Mouse (Mus musculus) CD4-positive, CD25-positive, alpha-beta regulatory T cell, adult 4 months (primary cell): ENCODE data around the gene Gm26602. TPM values are rescaled to one million over a fixed set of nuclear protein-coding genes. Genes with fewer than 3 reads are reported as not detected.
A peak's percentile ranks its signal among the peaks of the same experiment; 100 is the strongest.

ENCODE experiments used
- ATAC-seq: one replicate; pipeline ENCODE4 v1.8.0; 2017
- polyA plus RNA-seq, 2 experiments: library from polyadenylated mRNA; unstranded; fragments of 100-300 nt; shearing (Covaris generic); gene quantifications; one replicate each; pipeline ENCODE4 v1.2.1; 2017

The Gm26602 gene
- polyA plus RNA-seq, 2 experiments from 2014 or later: not detected

- ATAC-seq: no peak
Measured at GRCm38 (mm10) chr10:79886054-79886453, 24.6 kb upstream of the Gm26602 start, which contains the start of gene Elane. Gene Elane, plus strand, starts transcription at chr10:79886247.

- no peak for ATAC-seq
Measured at GRCm38 (mm10) chr10:79886611-79887010, 24.0 kb upstream of the Gm26602 start.

- no peak for ATAC-seq
Measured at GRCm38 (mm10) chr10:79889386-79889785, 21.3 kb upstream of the Gm26602 start.

GRCm38 (mm10) chr10:79890670-79891069 lies 20.0 kb upstream of the Gm26602 start, which contains the start of gene Cfd:
Gene Cfd, plus strand, starts transcription at chr10:79890853.
- ATAC-seq: no peak

- ATAC-seq: peak; percentile 73
Measured at GRCm38 (mm10) chr10:79892451-79893118, 18.1 kb upstream of the Gm26602 start.

GRCm38 (mm10) chr10:79896306-79896705 lies 14.3 kb upstream of the Gm26602 start:
- ATAC-seq: no peak

GRCm38 (mm10) chr10:79896814-79897213 lies 13.8 kb upstream of the Gm26602 start:
- ATAC-seq: no peak

- peak; percentile 74 for ATAC-seq
Measured at GRCm38 (mm10) chr10:79897316-79898245, 13.1 kb upstream of the Gm26602 start.

GRCm38 (mm10) chr10:79900951-79901410 lies 9.7 kb upstream of the Gm26602 start:
- ATAC-seq: no peak

- no peak for ATAC-seq
Measured at GRCm38 (mm10) chr10:79906712-79907111, 3.9 kb upstream of the Gm26602 start.

- ATAC-seq: no peak
Measured at GRCm38 (mm10) chr10:79907415-79907814, 3.2 kb upstream of the Gm26602 start.

- peak; percentile 95 for ATAC-seq
Measured at GRCm38 (mm10) chr10:79908167-79909091, 2.2 kb upstream of the Gm26602 start, which contains the start of gene Med16. Gene Med16, minus strand, starts transcription at chr10:79908923.

GRCm38 (mm10) chr10:79909092-79909922 lies 1.3 kb upstream of the Gm26602 start:
- ATAC-seq: peak; percentile 38

- ATAC-seq: no peak
Measured at GRCm38 (mm10) chr10:79912412-79912811, 1.8 kb downstream of the Gm26602 start.

GRCm38 (mm10) chr10:79914131-79914947 lies 3.7 kb downstream of the Gm26602 start:
- ATAC-seq: no peak

GRCm38 (mm10) chr10:79914948-79915596 lies 4.4 kb downstream of the Gm26602 start:
- ATAC-seq: no peak

- no peak for ATAC-seq
Measured at GRCm38 (mm10) chr10:79916081-79916480, 5.4 kb downstream of the Gm26602 start.

- ATAC-seq: peak; percentile 94
Measured at GRCm38 (mm10) chr10:79916808-79917531, 6.3 kb downstream of the Gm26602 start, which contains the start of gene Kiss1r. Gene Kiss1r, plus strand, starts transcription at chr10:79916971.

GRCm38 (mm10) chr10:79917532-79918100 lies 7.0 kb downstream of the Gm26602 start:
- no peak for ATAC-seq
